Mouse (Mus musculus) heart, adult 2 months (tissue): ENCODE data around the gene Cox10.

Source experiments
- CTCF ChIP-seq: fragments of 200-600 bp; IDR thresholded peaks from 2 replicates; pipeline ENCODE4 v1.8.1; 2022; ENCODE audit warnings: antibody characterized with exemption, mild to moderate bottlenecking, moderate library complexity
- POLR2A ChIP-seq: fragments of 200-500 bp; IDR thresholded peaks from 2 replicates; pipeline ENCODE4 v1.6.1; 2011; ENCODE audit warnings: mild to moderate bottlenecking, low read depth, low read length, control low read depth; ENCODE audit not compliant: insufficient read depth

- TF ChIP-seq CTCF (no peak), POLR2A (no peak)
These were observed 56.7 kb downstream of the Cox10 start for GRCm38 (mm10) chr11:64022403-64023047.
